Mouse (Mus musculus): Measurements from ENCODE around the gene Reln.

The Reln gene

DNA sequence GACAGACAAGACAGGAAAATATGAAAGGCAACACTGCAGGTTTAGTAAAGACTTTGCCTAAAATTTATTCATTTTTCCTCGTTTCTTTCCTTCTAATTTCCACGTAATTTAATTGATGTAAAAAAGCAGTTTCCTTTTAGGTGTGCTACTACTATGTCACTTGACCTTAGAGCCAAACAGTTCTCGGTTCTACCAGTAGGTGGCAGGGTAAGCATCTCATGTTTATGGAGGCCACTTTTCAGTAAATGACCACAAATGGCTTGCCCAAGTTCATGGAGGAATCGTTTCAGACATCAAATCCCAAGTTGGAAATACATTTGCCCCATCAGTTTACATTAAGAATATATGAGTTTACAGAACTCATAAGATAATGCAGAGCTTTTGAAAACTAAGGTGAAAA lies 358.2 kb downstream of the Reln start:
- DNase-seq, result peak; percentile 39 to 80

DNA sequence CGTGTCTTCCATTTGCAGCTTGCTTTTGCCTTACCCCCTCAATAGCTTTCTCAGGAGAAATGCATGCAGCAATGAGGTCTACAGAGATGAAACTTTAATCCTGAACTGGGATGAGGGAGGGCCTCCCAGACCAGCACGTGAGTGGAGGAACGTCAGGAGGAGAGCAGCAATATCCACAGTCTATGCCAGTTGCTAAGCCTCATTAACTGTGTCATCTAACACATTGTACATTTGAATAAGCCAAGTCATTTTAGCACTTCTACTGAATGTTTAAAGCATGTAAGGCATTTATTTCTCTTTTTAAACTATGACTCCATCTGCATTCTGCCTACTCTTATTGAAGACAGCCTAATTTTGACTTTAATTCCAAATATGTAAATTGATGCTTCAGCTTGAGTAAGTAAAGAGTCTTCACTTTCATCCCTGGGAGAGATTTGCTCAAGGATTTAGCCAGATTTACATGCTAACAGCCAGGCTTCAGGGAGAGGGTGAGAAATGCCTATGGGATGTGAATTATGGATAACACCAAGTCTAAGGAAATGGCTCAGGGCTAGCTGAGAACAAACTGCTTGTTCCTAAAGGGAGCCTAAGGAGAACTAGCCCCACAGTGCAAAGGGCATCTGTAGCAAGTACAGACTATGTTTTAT lies 361.4 kb downstream of the Reln start:
- no peak for DNase-seq

DNA sequence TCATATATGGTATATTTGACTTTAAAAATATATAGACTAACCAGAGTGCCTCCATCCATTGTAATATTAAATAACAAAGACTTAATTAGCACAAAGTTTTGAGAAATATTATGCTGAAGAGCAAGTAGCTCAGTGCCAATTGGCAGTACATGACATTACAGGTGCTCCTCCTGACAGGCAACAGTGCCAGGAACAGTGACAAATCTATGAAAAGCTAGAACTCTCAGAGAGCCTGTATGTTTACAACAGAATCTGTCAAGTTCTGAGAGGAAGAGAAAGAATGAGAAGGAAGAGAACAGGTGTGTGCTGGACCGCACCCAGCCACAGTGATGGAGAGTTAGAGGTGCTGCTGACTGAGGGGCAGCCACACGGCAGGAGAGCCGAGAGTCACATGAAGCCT lies 363.3 kb downstream of the Reln start:
- no peak for DNase-seq

DNA sequence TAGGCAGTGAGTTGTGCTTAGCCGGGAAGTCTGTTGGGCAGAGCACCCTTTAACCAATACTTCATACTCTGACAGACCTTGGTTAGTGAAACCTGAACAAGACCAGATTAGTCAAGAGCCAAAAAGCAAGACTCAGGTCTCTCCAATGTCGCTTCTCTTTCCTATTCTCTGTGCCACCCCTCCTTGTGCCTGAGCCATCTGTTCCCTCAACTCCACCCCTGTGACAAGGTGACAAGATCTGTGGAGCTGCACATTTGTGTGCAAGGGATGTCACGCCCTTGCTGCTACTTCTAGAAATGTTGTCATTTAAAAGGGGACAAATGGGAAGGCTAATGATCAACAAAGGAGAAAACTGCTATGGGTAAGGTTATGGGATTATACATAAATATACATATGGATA lies 364.0 kb downstream of the Reln start:
- no peak for DNase-seq

DNA sequence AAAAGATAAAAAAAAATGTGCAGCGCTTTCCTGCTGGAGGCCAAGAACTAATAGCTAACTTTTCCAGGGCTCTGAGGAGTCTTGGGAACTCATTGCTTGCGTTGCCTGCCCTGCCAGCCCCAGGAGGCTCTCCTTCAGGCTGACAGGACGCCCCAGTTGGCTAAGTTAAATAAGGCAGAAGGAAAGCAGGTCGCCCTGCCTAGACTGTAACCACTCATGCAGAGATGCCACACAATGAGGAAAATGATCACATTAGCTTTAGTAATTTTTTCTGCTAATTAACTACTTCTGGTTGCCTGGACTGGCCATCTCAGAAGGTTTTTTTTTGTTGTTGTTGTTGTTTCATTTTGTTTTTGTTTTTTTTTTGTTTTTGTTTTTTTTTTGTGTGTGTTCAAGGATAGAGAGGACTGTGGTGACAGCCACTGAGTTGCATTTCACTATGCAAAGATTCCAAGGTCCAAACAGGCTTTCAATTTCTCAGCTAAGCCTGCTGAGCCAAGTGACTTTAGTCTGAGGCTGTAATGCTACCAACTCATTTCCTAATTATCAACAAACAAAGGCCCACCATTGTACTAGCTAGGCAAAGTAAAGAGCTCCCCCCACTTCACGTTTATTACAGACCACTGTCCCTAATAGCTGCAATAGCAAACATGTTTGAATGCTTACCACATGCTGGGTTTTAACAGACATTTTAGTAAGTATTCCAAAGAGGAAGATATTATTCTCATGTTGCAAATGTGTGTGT lies 371.1 kb downstream of the Reln start:
- DNase-seq, result no peak

DNA sequence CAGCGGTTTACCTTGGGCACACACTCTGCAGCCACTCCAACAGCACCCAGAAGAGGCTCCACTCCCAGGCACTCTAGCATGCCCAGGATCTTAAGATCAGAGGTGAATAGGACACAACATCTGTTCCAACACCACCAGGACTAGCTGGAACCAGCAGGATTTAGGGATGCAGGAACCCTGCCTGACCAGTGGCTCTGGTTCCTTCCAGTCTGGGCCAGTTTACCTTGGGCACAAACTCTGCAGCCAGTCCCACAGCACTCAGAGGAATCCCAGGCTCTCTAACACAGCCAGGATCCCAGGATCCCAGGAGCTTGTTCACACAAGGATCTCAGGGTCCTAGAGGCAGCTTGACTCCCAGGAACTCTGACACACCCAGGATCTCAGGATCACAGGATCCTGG lies 382.7 kb downstream of the Reln start:
- peak; percentile 47 to 56 for DNase-seq

DNA sequence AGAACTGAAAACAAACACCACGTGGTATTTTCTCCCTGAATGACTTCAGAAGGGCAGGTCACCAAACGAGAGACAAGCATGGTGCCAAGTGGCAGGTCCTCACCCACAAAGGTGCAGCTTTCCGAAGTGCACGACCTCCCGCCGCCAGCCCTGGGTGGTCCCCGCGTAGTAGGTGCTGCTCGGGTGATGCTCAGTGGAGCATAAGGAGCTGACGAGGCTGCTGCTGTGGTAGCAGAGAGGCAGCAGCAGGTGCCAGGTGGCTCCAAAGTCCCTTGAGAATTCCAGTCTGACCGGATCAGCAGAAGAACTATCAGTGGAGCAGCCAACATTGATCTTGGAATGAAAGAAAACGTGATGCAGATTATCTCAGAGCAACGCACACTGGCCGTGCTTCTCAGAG lies 384.4 kb downstream of the Reln start:
- peak; percentile 30 to 46 for DNase-seq

DNA sequence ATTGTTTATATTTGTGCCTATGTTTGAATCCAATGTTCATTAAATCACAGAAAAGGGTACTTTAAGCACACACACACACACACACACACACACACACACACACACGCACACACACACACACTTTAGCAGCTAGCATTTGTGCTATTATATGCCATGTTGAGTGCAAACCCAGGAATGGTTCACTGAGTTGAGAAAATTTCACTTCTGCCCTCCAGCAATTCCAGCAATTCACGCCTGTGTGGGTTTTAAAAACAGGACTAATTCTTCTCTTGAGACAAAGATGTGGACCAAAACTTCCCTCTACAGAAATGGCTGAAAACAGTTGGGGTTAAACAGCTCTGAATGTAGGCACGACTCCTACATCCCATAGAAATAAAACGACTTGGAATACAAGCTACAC lies 386.9 kb downstream of the Reln start:
- peak; percentile 11 to 33 for DNase-seq

DNA sequence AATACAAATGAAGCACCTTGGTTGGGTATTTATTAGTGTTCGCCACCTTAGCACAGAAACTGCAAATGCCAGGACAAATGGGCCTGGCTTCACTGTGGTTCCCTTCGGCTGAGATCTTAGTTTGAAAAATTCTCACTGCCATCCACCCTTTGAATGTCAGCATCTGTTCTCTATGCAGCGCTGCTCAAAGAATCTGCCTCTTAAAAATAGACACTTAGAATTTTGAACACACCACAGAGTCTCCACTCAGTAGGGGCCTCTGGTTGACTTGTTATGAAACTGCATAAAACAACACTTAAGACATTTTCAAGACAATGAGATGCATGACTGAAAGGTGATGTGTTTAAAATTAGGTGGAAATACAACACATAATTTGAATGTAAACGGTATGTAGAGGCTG lies 387.4 kb downstream of the Reln start:
- DNase-seq, result no peak

DNA sequence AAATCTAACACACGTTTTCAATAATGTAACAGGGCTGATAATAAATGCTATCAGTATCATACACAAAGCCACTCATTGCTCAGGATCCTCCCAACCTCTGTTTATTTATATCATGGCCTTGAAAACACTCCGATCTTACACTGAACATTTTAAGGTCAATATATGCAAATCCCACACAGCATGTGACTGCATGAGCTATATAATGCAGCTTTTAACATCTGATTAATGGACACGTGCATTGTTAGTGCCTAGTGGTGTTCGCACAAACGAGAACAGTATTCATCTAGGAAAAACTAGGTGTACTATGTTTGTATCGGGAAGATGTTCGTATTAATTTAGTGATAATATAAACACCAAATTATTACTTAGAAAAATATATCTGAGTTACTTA lies 395.0 kb downstream of the Reln start:
- DNase-seq, result no peak

DNA sequence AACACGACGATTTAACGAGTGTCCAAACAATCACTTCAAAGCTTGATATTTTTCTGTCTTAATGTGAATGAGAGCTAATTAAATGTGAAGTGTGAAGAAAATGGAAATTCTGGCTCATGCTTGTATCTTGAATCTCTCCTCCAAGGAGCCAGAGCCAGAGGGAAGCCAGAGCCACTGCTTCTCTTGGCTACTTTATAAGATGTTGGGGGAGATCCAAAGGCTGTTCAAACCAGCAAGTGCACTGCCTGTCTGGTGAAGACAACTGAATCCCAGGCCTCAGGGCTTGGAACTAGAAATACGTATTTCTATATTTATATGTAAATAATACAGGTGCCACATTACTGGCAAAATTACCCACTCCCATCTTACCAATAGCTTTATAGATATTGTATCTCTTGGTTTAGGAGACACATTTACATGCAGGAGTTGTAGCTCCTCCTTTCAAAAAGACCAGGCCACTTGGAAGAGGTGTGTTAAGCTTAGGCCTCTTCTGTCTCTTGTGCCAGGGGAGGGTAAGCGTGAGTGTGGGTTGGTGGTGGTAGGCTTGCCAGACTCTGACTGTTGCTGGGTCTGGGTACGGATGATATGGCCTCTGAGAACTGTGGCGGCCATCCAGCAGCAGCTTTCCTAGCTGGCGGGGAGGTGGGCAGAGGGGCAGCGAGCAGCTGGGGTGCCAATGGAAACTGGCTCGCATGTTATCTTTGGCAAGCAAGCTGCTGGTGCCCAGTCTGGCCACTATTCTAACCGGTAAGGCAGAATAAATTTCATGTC lies 395.6 kb downstream of the Reln start:
- DNase-seq, result no peak

DNA sequence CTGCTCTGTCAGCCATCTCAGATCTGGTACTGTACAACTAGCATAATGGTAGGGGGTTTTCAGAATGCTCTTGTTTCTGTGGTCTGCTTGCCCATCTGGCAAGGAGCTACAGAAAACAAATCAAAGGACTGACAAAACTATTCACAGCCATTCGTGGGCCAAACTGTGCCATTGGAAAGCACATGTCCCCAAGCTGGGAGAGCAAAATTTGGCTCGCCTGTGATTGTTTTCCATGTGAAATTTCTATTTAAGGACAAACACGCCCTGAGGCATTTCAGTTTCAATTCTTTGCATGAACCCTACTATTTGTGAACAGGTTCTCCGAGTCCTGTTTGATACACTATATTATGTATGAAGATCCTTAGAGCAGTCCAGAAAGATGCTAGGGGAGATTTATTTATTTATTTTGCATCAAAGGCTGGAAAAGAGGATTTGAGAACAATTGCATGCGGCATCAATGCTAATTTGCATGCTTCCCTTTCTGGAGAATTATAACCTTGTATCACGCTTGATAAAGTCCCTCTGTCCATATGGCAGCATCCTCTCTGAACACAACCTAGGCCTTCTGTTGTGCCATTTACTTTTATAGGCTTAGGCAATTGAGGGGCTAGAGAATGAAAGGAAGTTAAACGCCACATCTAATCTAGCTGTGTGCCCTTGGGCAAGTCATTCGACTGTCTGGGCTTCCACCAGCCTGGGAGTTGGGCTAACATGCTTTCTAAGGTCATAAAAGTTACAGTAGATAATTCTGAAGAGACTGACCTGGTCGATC lies 396.7 kb downstream of the Reln start:
- peak; percentile 12 to 29 for DNase-seq

DNA sequence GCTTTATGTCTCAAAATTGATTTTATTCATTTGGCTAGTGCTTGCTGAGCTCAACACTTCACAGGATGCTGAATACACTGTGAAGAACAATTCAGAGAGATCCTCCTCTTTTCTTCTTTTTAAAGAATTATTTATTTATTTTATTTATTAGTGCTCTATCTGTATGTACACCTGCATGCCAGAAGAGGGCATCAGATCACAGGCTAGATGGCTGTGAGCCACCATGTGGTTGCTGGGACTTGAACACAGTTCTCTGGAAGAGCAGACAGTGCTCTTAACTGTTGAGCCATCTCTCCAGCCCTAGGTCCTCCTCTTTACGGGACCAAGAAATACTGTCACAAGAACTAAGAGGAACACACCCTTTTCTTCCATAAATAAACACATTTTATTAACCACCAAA lies 399.9 kb downstream of the Reln start:
- DNase-seq, result peak in 1 of 2 experiments; percentile 7

DNA sequence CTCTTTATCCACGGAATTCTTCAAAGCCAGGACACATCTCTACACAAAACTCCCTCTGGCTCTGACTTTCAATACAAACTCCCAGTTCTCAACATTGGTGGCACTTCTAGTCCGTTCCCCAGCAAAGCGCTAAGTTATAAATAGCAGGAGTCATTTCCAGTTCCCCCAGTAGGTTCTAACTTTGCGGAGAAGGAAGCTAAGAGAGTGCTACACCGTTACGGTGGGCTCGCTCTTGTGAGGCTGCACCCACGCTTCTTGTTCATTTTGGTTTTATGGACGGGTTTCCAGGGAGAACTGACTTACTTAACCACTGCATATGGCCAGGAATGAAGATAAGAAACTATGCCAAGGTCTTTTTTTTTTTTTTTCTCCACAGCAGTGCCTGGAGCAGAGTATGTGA lies 405.1 kb downstream of the Reln start:
- DNase-seq, result no peak

DNA sequence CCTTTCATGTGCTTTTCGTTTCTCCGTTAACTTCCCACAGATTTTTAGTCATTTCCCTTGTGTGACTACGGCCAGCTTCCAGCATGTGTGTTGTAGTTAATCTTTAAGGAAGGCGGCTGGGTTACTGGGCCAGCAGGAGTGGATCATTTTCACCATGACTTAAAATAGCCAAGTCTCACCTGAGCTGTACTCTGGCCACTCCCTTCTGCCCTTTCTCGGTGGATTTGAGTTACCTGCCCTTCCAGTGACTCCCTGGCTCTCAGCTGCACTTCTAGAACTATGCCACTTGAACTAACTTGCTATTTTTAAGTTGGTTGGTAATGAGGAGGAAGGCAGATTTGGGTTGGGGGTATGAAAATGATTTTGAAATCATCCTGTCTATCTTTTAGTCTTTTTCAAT lies 406.4 kb downstream of the Reln start:
- DNase-seq, result peak; percentile 8 to 32

DNA sequence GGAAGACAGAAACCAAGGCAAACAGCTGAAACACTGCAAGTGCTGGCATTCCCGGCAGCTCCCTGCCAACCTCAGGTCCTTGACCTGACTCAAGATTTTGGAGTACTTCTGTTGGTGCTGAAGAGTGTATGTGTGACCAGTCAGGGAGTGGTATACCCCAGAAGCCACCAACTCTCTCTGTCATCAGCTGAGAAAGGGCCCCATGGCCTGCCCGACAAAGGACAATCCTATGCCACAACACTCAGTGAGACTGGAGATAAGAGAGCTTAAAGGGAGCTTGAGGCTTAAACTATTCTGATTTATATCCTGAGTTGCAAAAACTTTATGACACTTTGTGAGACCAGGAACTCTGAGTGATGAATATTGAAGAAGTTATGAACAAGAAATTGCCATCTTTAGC lies 407.9 kb downstream of the Reln start:
- no peak for DNase-seq

DNA sequence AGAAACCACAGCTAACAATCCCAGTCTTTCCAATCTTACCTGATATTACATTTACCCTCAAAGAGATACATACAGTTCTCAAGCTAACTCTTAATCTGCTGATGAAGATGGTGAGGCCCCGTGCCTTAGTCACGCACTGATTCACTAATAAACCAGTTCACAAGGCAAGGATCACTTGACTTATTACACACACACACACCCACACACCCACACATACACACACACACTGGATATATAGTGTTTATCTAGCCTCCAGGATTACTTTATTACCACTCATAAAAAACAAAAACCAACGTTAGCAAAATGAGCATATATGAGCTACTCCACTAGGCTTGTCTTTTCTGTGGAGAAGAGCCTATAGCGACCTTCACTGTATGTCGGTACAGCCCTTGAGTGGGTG lies 408.4 kb downstream of the Reln start:
- DNase-seq, result no peak

DNA sequence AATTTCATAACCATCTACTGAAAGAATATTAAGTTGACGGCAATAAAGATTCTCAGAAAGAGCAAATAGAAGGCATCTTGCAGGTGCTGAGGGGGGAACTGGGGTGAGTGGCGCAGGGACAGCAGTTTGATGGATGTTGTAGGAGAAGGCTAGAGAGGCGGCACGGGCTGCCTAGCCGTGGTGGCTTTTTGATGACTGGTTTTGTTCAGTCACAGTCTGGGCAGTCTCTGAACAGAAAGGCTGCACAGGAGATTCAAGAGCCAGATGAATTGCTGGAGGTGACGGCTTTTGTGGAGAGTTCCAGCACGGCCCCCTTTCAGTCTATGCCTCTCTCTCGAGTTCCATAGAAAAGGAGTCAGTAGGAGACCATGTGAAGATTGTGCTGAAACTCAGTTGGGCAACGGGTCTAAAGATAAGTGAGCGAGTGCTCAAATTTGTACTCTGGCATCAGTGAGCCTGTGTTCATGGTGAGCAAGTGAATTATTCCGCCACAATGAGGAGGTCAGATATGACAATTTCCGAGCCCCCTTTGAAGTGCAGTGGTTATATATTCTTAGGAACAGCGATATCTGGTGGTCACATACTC lies 409.6 kb downstream of the Reln start:
- DNase-seq, result no peak

DNA sequence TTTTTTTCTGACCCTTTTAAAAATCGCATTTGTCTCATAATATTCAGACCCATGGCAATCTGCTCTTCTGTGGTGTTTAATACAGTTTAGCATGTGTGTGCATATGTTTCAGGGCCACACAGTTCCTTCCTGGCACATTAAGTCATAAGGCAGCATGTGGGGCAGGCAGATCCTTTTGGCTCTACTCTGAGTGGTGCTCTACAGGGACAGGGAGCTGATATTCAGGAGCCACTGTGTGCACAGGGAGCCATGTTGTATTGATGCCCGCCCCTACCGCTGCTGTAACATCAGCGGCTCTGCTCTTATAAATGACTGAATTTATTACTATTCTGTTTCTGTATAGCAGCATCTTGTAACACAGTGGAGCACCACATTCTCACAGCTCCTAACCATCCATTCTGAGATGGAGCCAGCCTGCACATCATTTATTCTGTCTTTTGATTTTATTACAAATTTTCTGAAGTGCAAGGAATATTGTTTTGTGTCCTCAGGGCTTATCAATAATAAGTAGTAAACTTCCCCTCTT lies 410.3 kb downstream of the Reln start:
- DNase-seq, result no peak

DNA sequence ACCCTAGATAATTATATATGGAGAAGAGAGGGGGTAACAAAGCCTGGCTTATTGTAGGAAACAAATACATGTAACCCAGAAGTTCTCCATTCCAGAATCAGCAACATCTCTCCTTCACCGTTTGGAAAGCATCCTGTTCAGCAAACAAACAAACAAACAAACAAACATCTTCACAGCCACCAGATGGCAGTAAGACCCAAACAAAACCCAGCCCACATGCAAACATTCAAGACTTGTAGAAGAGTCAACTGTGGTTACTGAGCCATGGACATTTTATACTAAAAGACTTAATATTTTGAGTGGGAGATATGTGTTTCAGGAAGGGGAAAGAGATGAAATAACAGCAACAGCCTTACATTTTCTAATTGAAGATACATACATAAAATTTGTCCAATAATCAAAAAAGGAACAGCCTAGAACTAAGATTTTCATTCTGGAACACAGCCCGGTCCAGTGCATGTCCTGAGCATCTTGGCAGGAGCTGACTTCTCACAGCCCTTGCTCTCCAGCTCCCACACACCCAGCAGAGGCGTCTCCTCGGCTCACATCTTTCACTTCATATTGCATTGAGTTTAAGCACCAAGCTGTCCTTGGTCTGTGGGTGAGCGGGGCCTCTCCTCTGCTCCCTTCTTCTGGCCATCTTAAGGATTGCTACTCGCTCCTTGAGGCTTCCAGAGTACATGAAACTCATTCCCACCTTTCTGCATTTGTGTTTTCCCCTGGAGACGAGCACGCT lies 411.0 kb downstream of the Reln start:
- DNase-seq, result peak; percentile 17 to 40

DNA sequence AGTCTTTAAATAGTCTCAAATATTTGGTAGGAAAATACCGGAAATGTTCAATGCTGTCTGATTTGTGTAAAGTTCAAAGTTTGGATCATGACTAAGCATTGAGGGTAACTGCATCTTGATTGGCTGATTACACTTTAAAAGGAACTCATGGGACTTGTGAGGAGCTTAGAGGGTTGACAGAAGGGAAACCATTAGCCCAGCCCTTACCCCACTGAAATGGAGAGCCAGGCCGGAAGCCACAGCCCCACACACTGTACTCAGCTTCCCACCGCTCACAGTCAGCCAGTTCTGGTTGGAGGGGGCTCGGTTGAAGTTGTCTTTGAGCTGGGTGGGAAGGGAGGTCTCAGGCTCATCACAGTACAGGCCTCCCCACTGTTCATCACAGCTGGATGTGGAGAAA lies 413.4 kb downstream of the Reln start:
- DNase-seq, result no peak

DNA sequence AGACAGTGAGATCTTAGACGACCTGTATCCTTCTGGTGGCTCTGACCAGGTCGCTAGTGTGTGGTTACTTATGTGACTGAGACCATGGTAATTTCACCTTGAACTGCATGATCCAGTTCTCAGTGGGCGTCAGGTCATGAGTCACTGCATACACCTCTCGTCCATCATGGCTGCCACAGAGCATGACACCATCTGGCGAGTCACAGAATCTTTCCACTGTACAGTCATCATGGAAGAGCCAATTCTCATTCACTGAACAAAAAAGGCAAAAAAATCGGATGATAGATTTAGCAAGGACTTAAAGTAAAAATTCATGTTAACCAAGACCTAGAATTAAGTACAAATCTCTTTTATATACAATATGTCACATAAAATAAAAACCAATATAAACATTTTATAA lies 424.2 kb downstream of the Reln start:
- DNase-seq, result no peak
